Mouse (Mus musculus): ENCODE data around the gene Fmo5.

Gene Fmo5

DNA sequence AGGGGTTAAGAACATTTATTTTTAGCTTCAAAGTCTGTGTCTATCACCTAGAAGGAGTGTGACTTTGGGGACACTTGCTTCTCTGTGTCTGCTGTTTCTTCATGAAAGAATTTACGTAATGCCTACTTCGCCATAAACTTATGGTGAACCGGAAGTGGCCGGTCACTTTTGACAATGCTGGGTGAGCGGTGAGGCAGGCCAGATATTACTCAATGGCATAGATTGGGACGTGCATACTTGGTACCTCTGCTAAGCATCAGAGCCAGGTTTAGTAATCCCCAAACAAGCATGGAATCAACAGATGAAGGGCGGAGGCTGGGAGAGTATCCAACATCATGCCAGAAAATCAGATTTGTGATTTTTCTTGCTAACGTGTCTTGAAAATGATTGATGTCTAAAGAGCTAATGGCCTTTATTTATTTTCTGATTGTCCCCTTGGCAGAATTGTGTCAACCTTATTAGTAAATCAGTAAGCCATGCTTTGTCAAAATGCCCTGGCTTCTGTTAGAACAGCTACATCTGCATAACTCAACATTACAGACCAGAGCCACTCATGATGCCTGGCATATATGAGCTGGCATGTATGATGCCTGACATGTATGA, 2.8 kb downstream of the Fmo5 start:
- no peak for DNase-seq (ENCODE audit: low read depth in 1 of 2, low spot score in 2 of 2)

DNA sequence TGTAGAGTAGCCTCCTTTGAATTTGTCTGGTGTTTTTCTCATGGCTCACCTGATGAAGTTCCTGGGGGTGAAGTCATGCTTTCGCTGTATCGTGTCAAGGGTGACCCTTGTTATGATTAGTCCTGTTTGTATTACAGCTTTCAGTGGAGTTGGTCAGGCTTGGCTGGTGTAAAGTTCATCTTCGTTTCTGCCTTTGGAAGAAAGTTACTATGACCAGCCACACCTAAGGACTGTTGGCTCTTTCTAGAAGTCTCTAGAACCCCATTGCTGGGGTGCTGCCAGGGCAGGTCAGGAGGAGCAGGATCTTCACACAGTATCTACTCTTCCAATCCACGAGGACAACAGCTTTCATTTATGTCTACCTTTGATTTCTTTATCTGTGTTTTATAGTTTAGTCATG, 4.9 kb downstream of the Fmo5 start:
- no peak for DNase-seq (ENCODE audit: low read depth in 1 of 2, low spot score in 2 of 2)

DNA sequence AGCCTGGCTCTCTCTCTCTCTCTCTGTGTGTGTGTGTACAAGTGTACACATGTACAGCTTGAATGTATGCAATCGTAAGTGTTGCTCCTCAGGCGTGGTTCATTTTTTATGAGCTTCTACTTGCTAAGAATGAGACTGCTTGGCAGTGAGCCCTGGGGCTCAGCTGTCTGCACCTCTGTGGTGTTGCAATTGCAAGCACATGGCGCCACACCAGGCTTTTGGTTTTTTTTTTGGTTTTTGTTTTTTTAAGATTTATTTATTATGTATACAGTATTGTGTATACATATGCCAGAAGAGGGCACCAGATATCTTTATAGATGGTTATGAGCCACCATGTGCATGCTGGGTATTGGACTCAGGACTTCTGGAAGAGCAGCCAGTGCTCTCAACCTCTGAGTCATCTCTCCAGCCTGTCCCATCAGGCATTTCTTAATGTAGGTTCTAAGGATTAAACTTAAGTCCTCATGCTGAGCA, 5.7 kb downstream of the Fmo5 start:
- DNase-seq (ENCODE audit: low read depth in 1 of 2, low spot score in 2 of 2): no peak

DNA sequence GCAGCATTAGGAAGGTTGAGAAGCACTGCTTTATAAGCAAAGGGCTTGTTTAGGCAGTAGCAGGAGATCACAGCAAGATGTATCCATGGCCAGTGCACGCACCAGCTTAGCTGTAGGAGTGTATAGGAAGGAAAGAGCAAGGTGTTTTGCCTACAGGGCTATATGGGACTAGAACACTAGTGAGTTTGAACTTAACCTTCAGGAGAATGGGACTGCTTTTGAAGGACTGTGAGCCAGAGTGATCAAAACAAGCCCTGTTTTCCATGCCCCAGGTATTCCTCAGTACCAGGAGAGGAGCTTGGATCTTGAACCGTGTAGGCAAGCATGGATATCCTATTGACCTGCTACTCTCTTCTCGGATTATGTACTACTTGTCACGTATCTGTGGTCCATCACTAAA, 12.8 kb downstream of the Fmo5 start:
- DNase-seq (ENCODE audit: low read depth in 1 of 2, low spot score in 2 of 2): no peak

DNA sequence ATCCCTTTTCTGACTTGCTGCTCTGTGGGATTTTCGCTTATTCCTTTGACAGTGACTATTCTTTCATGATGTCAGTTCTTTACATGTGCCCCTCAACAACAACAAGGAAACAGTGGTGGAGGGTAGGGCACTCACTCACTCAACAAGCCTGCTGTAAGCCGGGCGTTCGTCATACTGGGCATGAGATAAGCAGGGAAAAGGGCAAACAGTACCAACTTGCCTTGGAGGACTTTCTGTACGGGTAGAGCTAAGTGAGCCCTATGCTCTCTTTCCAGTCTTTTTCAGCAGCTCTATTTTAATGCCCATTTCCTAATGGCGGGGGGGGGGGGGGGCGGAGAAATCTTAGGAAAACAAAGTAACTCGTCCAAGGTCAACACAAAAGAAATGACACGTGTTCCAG, 13.4 kb downstream of the Fmo5 start:
- DNase-seq (ENCODE audit: low read depth in 1 of 2, low spot score in 2 of 2): no peak

DNA sequence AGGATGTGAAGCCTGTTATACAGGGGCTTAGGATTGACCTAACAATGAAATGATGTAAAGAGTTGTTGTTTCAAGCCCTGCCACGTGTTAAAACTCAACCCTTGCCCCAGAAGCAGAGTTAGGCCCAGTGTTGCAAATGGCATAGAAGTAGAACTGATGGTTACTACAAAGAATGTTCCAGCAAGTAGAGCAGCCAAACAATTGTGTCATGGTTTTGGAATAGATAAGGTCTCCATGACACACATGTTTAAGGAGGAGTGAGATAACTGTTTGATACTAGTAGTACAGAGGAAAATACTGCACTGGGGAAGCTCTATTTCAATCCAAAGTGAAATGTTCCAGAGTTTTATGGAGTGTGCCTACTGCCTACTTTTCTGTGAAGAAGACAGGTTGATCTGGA, 19.9 kb downstream of the Fmo5 start:
- DNase-seq (ENCODE audit: low read depth in 1 of 2, low spot score in 2 of 2): no peak

DNA sequence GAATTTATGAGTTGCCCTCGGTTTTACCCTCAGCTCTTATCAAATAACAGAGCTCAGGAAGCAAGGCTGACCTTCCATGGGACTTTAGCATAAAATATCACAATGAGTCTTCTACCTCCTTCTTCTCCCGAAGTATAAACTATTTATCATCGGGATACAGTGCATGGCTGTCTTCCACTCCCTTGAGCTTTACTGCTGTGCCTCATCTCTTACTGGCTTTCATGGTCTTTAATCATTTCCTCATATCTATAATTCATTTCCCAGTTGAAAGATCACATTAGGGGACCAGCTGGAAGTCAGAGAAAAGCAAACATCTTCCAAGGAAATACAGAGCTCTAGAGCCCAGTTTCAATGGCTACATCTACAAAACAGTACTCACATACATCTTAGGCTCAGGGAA, 20.4 kb downstream of the Fmo5 start:
- no peak for DNase-seq (ENCODE audit: low read depth in 1 of 2, low spot score in 2 of 2)

DNA sequence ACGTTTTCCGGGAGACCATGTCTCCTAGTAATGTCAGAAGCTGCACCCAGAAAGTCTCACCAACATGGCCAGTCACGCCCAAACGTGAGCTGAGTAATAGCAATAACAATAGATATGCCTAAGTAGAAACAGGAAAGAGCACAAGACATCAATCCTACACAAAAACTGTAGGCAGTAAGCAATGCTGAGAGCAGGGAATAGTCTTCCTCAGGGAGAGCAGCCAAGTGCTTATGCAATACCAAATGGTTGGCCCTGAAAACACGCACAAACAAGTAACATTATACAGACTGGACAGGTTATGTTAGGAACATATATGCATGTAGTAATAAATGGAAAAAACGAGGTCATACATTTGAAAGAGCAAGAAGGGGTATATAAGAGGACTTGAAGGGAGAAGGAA, 20.9 kb downstream of the Fmo5 start:
- no peak for DNase-seq (ENCODE audit: low read depth in 1 of 2, low spot score in 2 of 2)

DNA sequence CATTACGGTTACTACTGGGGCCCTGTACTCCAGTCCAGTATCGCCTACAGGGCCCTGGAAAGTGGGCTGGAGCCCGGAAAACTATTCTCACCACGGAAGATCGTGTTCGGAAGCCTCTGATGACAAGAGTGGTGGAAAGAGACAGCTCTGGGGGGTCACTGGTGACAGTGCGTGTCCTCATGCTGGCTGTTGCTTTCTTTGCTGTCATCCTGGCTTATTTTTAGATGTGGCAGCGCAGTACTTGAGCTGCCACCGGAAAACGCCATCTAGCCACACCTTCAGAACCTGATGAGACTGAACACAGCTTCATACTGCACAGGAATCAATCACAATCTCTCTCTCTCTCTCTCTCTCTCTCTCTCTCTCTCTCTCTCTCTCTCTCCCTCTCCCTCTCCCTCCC, 23.0 kb downstream of the Fmo5 start:
- no peak for DNase-seq (ENCODE audit: low read depth in 1 of 2, low spot score in 2 of 2)

DNA sequence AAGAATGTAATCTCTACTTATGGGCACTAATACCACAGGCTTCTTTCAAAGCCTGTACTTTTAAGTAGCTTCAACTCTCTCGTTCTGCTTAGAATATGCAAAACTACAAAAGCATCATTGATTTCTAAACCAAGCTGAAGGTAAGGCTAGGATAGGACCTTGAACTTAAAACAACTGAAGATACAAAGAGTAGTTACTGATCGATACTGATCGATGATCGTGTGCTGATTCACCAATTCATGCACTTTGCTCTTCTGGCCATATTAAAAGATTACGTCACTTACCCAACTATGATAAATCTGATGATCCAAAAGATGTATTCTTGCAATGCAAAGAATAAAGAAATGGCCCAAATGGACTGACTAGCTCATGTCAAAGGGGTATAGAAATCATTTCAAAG, 25.2 kb downstream of the Fmo5 start:
- no peak for DNase-seq (ENCODE audit: low read depth in 1 of 2, low spot score in 2 of 2)

DNA sequence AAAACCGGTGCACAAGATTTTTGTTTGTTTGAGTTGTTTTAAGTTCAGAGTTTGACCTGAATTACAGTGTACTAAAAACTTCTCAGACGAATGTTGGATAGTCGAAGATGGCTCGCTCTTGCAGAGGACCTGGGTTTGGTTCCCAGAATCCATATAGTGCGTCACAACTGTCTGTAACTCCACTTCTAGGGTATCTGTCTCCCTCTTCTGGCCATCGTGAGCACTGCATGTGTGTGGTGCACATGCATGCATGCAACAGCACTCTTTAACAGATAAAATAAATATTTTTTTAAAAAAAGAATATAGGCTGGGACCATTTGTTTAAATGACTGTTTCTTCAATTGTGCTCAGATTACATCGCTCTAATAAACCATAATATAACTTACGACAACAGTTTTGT, 26.3 kb downstream of the Fmo5 start:
- DNase-seq (ENCODE audit: low read depth in 1 of 2, low spot score in 2 of 2): peak in 1 of 2 experiments; percentile 16

DNA sequence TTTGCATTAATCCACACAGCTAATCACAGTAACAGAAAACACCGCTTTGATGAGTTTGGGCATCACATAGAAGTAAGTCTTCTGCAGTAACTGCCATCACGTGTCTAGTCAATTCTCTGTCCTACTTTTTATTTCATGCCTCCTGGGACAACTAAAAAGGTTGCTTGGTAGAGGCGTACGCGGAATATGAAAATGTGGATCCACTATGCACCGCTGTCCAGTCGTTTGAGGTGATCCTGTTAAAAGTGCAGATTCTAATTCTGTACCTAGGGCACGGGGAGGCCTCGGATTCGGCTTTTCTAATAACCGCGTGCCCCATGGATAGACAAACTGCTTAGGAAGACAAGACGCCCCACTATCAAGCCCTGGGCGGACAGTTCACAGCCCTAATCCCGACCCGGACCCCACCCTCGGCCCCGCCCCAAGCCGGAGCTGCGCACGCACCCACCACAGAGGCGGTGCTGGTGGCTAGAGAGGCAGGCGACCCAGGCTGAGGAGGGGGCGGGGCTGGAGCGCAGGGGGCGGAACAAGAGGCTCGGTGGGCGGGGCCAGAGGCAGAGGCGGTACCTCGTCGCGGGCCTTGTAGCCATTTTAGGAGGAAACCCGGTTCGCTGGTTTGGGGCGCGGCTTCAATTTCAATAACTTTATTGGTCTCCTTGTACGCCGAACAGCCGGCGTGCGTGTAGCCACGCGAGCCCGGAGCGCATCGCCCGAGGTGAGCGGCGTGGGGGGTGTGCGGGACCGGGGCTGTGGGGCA, 29.2 kb downstream of the Fmo5 start, which contains the start of gene Prkab2:
Prkab2 (plus strand) TSS at position 539 of the 757 bp plus-strand sequence.
- DNase-seq (ENCODE audit: low read depth in 1 of 2, low spot score in 2 of 2): peak; percentile 94 to 96

DNA sequence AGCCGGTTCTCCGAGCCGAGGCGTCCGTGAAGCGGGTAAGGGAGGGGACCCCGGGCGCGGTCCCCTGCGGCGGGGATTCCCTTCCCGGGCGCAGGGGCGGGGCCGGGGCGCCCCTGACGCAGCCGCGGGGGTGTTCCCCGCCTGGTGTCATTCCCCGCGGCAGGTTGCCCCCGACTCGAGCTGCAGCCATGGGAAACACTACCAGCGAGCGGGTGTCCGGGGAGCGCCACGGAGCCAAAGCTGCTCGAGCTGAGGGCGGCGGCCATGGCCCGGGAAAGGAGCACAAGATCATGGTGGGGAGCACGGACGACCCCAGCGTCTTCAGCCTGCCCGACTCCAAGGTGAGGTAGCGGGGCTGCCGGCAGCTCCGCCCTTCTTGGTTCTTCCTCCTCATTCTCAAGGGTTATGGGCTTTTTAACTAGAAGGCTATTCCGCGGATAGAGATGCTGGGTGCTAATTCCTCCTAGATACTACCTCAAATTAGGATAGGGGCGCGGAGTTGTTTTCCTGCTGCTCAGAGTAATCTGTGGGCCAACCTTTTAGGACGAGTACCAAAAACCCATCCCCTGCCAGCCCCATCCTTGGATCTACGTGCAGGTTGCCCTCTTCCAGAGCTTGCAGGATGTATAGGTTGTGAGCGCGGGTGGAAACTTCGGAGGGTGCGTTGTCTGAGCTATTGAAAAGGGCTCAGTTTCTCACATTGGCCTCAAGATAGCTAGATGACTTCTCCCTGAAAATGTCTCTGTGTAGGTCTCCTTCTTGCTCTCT, 30.0 kb downstream of the Fmo5 start:
- no peak for DNase-seq (ENCODE audit: low read depth in 1 of 2, low spot score in 2 of 2)

DNA sequence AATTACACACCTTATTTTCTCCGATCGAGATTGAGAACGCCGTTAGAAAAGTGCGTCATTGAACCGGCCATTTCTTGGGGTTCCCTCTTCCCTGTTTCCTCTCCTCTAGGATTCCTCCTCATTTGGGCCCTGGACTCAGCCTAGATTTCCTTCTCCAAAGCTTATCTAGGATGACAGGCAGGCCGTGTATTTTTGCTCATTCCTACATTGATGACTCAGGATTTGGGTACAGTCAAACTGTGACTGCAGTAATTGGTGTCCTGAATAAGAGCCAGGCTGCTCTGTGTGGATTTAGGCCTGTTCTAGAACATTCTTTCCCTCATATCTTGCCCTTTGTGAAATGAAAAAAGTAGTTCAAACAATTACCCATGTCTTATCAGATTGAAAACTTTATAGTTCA, 31.1 kb downstream of the Fmo5 start:
- DNase-seq (ENCODE audit: low read depth in 1 of 2, low spot score in 2 of 2): no peak

DNA sequence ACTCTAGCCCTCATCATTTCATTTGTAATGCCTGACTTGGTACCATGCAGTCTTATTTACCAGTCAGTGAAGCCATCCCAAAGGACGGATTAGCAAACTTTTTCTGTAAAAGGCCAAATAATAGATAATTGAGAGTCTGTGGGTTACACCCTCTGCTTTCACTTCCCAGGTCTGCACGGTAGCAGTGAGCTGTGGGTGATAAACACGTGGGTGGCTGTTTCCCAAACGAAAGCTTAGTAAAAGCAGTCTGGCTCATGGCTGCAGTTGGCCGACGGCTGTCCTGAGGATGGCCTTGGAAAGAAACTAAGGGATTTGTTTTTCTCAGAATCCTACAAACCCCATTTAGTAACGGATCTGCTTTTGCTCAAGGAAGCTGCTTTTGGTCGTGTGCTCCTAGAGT, 32.6 kb downstream of the Fmo5 start:
- peak; percentile 32 to 36 for DNase-seq (ENCODE audit: low read depth in 1 of 2, low spot score in 2 of 2)

DNA sequence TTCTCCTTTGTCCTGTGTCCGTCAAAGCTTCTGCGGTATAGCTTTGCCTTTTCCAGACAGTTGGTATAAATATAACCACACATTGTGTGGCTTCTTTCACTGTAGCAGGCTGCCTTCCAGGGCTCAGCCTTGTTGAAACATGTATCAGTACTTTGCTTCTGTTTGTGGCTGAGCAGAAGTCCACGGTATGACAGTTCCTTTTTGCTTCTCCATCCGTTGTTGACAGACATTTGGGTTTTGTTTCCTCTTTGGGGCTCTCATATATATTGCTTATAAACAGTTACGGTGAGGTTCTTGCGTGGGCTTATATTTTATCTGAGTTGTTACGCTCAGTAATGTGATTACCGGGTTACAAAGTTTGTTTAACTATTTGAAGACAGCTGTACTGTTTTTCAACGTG, 36.9 kb downstream of the Fmo5 start:
- no peak for DNase-seq (ENCODE audit: low read depth in 1 of 2, low spot score in 2 of 2)

DNA sequence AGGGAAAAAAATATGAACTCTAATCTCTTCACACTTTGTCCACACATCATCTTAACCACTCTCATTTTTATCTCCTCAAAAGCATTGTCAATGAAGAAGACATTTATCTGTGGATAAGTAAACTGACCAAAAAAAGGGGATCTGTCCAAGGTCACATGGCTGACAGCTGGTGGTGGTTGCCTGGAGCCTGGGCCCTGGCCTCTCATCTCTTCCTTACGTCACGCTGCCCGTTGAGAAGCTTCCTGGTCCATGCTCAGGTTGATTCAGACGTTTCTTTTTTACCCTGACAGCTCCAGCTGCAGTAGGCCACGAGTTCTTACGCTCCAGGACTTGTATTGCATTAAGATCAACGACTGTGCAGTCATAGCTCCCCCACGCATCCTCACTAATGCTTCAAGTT, 37.5 kb downstream of the Fmo5 start:
- DNase-seq (ENCODE audit: low read depth in 1 of 2, low spot score in 2 of 2): no peak

DNA sequence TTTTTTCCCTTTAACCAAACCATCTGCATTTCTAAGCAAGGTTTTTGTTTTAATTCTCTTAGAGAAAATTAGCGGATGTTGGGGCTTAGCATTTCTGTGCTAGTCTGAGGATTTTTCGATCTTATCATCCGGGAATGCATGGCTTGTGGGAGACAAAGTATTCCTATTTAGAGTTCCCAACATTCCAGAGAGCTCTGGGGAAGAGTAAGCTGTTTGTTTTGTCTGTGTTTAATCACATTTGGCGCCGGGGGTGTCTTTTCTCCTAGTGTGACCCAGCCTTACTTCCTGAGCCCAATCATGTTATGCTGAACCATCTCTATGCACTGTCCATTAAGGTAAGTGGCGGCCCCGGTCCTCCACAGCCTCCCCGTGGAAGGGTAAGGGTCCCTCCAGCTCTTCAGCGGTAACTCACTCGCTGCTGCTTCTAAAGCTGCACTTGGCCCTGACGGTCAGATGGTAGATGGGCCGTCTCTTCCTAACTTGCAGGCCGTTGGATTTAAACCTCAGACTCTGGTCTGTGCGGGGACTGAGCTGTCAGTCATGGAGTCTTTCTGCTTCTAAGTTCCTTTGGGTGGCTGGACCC, 38.6 kb downstream of the Fmo5 start:
- DNase-seq (ENCODE audit: low read depth in 1 of 2, low spot score in 2 of 2): no peak

DNA sequence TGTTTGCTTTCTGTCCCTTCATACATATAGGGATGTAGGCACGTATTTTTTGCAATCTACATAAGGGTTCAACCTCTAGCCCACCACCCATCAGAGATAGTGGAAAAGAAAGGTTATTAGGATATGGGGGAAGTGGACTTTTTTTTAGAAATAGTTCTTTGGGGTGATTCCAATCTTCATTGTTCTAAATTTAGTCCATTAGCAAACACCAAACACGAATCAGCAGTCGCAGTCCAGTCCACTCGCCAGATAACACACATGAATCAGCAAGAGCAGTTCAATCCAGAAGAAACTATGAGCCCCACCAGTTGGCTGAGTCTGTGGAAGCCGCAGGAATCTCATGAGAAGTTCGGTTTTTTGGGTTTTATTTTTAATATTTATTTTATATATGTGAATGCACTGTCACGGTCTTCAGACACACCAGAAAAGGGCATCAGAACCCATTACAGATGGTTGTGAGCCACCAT, 46.1 kb downstream of the Fmo5 start, which contains the start of gene Gm17651:
Gm17651 (minus strand) TSS at position 51 of the 467 bp plus-strand sequence.
- DNase-seq (ENCODE audit: low read depth in 1 of 2, low spot score in 2 of 2): no peak

DNA sequence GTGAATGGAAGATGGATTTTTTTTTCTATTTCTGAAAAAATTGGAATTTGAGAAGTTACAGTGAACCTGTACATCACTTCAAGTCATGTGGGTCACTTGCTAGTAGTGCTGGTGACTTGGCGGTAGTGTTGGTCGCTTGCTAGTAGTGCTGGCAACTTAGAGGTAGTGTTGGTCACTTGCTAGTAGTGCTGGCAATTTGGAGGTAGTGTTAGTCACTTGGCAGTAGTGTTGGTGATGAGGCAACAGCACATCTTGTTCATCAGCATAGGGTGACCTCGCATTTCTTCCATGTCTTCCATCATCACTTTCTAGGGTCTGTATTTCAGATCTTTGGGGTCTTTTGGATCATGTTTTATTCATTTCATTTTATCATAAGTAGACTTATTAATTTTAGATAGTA, 47.5 kb downstream of the Fmo5 start:
- DNase-seq (ENCODE audit: low read depth in 1 of 2, low spot score in 2 of 2): no peak

DNA sequence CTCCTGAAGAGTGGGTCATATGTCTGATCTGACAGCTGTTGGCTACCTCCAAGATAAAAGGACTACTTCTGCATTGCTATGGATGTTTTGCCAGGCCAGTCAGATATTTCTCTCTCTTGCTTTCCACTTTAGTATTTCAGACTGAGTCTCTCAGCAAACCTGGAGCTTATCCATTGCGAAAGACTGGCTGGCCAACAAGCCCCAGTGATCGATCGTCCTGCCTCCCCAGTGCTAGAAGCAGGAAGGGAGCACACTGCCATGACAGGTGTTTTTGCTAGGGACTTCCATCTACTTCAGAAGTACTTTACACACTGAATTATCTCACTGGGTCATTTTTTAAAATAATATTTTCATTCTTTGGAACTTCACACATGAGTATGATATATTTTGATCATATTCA, 49.8 kb downstream of the Fmo5 start:
- no peak for DNase-seq (ENCODE audit: low read depth in 1 of 2, low spot score in 2 of 2)
